Mouse (Mus musculus) heart, postnatal 10 days (tissue): ENCODE measurements around the gene Cdkl1. TPM values are rescaled to one million over a fixed set of nuclear protein-coding genes. Genes with fewer than 3 reads are reported as not detected.

ENCODE experiments used
- DNase-seq, 2 experiments: peaks; one replicate each; pipeline ENCODE4 v3.0.0; 2021
- intact Hi-C: fragments of 180-260 bp; cut with DNase I; formaldehyde crosslinking; loops from one replicate; pipeline ENCODE4 v1.15.1; 2025
- total RNA-seq, 2 experiments: library from RNA; stranded (reverse); gene quantifications; 2 replicates each; pipeline ENCODE4 v1.2.3; 2021

The Cdkl1 gene
- total RNA-seq: 1 to 10 TPM; 7.0 to 9.2 TPM

- peak; percentile 55 to 61 for DNase-seq
- intact Hi-C loops: no loop called here
These were observed at the start of gene Cdkl1 for GRCm38 (mm10) chr12:69790530-69791505. Gene Cdkl1, minus strand, starts transcription at chr12:69791267.

GRCm38 (mm10) chr12:69838376-69838775 is 47.3 kb upstream of the Cdkl1 start:
- intact Hi-C loops: no loop called here
- DNase-seq: no peak

- no peak for DNase-seq
- intact Hi-C loops: no loop called here
These were observed 43.0 kb upstream of the Cdkl1 start for GRCm38 (mm10) chr12:69833982-69834604.

- no peak for DNase-seq
- intact Hi-C loops: no loop called here
These were observed 40.3 kb upstream of the Cdkl1 start for GRCm38 (mm10) chr12:69831239-69831910.

- intact Hi-C loops: no loop called here
These were observed 37.1 kb upstream of the Cdkl1 start for GRCm38 (mm10) chr12:69828214-69828613.

GRCm38 (mm10) chr12:69824881-69825597 is 34.0 kb upstream of the Cdkl1 start:
- DNase-seq: no peak
- intact Hi-C loops: no loop called here

More at GRCm38 (mm10) chr12:69828214-69828613, 37.1 kb upstream of the Cdkl1 start:
- no peak for DNase-seq

- peak; percentile 40 to 55 for DNase-seq
- intact Hi-C loops: loop anchor here (2.0 kb wide), 1 partner anchor 55 kb away; no protein-coding TSS in a partner anchor
These were observed 23.2 kb upstream of the Cdkl1 start for GRCm38 (mm10) chr12:69814272-69814671.

- DNase-seq: no peak
- intact Hi-C loops: no loop called here
These were observed 22.5 kb upstream of the Cdkl1 start for GRCm38 (mm10) chr12:69813596-69813995.

- peak; percentile 28 to 31 for DNase-seq
- intact Hi-C loops: no loop called here
These were observed 21.9 kb upstream of the Cdkl1 start for GRCm38 (mm10) chr12:69812986-69813385.

- DNase-seq: no peak
- intact Hi-C loops: no loop called here
These were observed 20.9 kb upstream of the Cdkl1 start for GRCm38 (mm10) chr12:69811976-69812375.

- no peak for DNase-seq
These were observed 18.4 kb upstream of the Cdkl1 start for GRCm38 (mm10) chr12:69809439-69809838.

GRCm38 (mm10) chr12:69807399-69807985 is 16.4 kb upstream of the Cdkl1 start:
- intact Hi-C loops: no loop called here
- no peak for DNase-seq

More at GRCm38 (mm10) chr12:69809439-69809838, 18.4 kb upstream of the Cdkl1 start:
- intact Hi-C loops: no loop called here

GRCm38 (mm10) chr12:69805148-69805547 is 14.1 kb upstream of the Cdkl1 start:
- intact Hi-C loops: no loop called here
- no peak for DNase-seq

GRCm38 (mm10) chr12:69804393-69805070 is 13.5 kb upstream of the Cdkl1 start:
- no peak for DNase-seq
- intact Hi-C loops: no loop called here

- DNase-seq: no peak
- intact Hi-C loops: no loop called here
These were observed 12.1 kb upstream of the Cdkl1 start for GRCm38 (mm10) chr12:69803196-69803595.

- no peak for DNase-seq
- intact Hi-C loops: no loop called here
These were observed 9.5 kb upstream of the Cdkl1 start for GRCm38 (mm10) chr12:69800586-69800985.

- DNase-seq: no peak
- intact Hi-C loops: no loop called here
These were observed 5.2 kb upstream of the Cdkl1 start for GRCm38 (mm10) chr12:69796311-69796710.

GRCm38 (mm10) chr12:69789766-69790529 is 1.1 kb downstream of the Cdkl1 start:
- intact Hi-C loops: no loop called here
- DNase-seq: no peak

- intact Hi-C loops: no loop called here
- no peak for DNase-seq
These were observed 2.7 kb downstream of the Cdkl1 start for GRCm38 (mm10) chr12:69788380-69788779.
